Mouse (Mus musculus): ENCODE results near the gene Slc6a20b. TPM values are rescaled to one million over a fixed set of nuclear protein-coding genes. Genes with fewer than 3 reads are reported as not detected.

Slc6a20b gene
- polyA plus RNA-seq, 1 experiment from 2014 or later, result 0.45 TPM

DNA sequence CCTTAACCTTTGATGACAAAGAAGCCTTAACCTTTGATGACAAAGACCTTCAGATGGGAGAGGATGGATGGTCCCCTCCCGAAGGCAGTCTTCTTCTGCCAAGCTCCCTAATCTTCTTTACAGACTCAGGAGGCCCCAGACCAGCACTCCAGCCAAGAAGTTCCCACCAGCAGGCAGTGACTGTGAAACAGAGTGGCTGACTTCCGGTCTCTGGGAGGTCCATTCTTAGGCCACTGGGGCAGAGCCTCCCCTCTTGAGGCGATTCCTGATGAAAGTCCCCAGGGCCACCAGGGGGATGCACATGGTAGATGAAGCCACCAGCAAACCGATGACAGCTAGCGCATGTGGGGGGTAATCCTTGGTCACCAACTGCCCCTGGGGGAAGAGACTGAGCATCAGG is 4.4 kb upstream of the Slc6a20b start:
- H3K27me3 ChIP-seq (replicated peaks), result no peaks in the 10 kb centered on the region
- no peak overlapping the region for H3K4me3 ChIP-seq (replicated peaks)
- 75% methylated on average over 5 of the region's 5 CpGs for WGBS
- H3K4me1 ChIP-seq (replicated peaks), result no peaks in the 10 kb centered on the region
- H3K4me2 ChIP-seq (replicated peaks), result no peak overlapping the region
- ATAC-seq, result no peak
- H3K27ac ChIP-seq, result no peak overlapping the region
- no peaks in the 10 kb centered on the region for H3K9me3 ChIP-seq
- no peak overlapping the region for H3K9ac ChIP-seq
- no peaks in the 10 kb centered on the region for H3K36me3 ChIP-seq

DNA sequence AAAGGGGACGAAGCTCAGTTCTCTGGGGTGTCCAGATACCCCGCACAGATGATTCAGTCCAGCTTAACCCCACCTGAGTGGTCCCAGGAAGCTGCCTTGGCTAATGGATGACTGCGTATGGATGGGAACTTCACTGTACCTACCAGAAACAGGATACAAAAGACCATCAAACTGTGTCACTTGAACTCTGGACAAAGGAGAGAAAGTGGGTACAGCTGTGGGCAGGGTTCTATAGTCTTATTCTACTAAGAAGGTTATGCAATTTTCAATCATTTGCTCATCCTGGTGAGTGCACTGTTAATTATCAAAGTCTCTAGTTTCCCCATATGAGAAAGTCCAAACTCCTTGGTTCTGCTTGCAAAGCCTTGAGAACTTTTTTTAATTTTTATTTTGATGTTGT is 628 bp upstream of the Slc6a20b start:
- WGBS, result 85% methylated on average over 3 of the region's 3 CpGs
- Histone ChIP-seq H3K27ac (no peak overlapping the region), H3K9me3 (no peaks in the 10 kb centered on the region), H3K36me3 (no peaks in the 10 kb centered on the region), H3K4me1 (replicated peaks) (no peaks in the 10 kb centered on the region), H3K9ac (no peak overlapping the region), H3K4me2 (replicated peaks) (no peak overlapping the region), H3K4me3 (replicated peaks) (no peak overlapping the region), H3K27me3 (replicated peaks) (no peaks in the 10 kb centered on the region)
- no peak for ATAC-seq

DNA sequence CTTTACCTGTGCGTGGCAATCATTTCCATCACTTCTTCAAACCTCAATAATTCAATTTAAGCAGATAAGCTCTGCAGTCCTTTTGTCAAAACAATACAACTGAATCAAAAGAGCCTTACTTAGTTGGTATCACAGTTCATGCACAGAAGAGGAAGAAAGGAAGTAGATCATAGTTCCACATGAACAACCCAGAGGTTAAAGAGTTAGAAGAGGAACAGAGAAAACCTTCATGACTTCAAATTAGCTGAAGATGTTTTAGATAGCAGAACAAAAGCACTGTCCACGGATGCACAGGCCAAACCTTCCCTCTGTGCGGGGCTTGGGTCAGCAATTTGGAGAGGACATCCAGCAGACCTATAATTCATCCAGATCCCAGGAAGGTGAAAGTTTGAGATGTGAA is 699 bp downstream of the Slc6a20b start:
- ATAC-seq, result no peak
- no peak overlapping the region for H3K4me3 ChIP-seq (replicated peaks)
- H3K9ac ChIP-seq, result no peak overlapping the region
- no peaks in the 10 kb centered on the region for H3K36me3 ChIP-seq
- H3K27ac ChIP-seq, result no peak overlapping the region
- no peaks in the 10 kb centered on the region for H3K27me3 ChIP-seq (replicated peaks)
- H3K4me1 ChIP-seq (replicated peaks), result no peaks in the 10 kb centered on the region
- H3K4me2 ChIP-seq (replicated peaks), result no peak overlapping the region
- 78% methylated on average over 3 of the region's 3 CpGs for WGBS
- no peaks in the 10 kb centered on the region for H3K9me3 ChIP-seq

DNA sequence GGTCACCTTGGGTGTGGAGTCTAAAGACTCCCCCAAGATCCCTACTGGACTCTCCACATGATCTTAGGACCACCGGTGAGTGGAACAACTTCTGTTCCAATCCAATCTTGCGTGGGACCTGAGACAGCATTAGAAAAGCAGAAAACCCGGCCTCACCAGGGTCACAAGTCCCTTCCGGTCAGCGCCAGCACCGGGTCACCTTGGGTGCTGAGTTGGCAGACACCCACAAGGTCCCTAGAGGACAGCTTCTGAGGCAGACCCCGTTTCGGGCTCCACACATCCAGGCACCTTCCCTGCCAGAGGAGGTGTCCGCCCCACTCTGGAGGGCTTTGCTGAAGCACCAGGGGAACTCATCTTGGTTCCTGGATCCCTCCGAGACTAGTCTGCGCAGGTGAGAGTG is 6.5 kb downstream of the Slc6a20b start:
- WGBS, result 92% methylated on average over 11 of the region's 11 CpGs
- H3K36me3 ChIP-seq, result no peaks in the 10 kb centered on the region
- no peak overlapping the region for H3K9ac ChIP-seq
- H3K4me1 ChIP-seq (replicated peaks), result 0 out of 2 replicates have a peak, but pooled peaks cover 3% of the 10 kb centered on the region
- no peak overlapping the region for H3K27ac ChIP-seq
- H3K4me3 ChIP-seq (replicated peaks), result no peak overlapping the region
- no peak for ATAC-seq
- H3K27me3 ChIP-seq (replicated peaks), result no peaks in the 10 kb centered on the region
- no peak overlapping the region for H3K4me2 ChIP-seq (replicated peaks)
- H3K9me3 ChIP-seq, result no peaks in the 10 kb centered on the region

DNA sequence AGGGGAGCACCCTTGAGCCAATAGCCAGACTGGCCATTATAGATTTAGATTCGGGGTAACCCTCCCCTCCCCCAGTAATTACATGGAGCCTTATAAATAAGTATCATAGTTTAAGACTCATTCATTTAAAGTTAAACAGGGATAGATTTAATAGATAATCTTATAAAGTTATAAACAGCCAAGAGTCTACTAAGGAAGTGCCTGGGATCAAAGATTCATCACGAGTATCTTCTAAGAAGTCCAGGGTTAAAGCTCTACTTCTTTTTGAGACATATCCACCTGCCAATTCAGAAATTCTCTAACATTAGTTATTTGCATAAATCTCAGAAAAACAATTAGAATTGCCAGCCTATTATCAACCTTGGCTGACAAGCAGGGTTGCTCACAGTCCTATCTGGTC is 7.6 kb downstream of the Slc6a20b start:
- no peak overlapping the region for H3K9ac ChIP-seq
- H3K36me3 ChIP-seq, result no peaks in the 10 kb centered on the region
- no peak for ATAC-seq
- no peak overlapping the region for H3K4me3 ChIP-seq (replicated peaks)
- 0 out of 2 replicates have a peak, but pooled peaks cover 3% of the 10 kb centered on the region for H3K4me1 ChIP-seq (replicated peaks)
- no peaks in the 10 kb centered on the region for H3K9me3 ChIP-seq
- H3K27ac ChIP-seq, result no peak overlapping the region
- 81% methylated on average over 2 of the region's 2 CpGs for WGBS
- H3K4me2 ChIP-seq (replicated peaks), result no peak overlapping the region
- H3K27me3 ChIP-seq (replicated peaks), result no peaks in the 10 kb centered on the region

DNA sequence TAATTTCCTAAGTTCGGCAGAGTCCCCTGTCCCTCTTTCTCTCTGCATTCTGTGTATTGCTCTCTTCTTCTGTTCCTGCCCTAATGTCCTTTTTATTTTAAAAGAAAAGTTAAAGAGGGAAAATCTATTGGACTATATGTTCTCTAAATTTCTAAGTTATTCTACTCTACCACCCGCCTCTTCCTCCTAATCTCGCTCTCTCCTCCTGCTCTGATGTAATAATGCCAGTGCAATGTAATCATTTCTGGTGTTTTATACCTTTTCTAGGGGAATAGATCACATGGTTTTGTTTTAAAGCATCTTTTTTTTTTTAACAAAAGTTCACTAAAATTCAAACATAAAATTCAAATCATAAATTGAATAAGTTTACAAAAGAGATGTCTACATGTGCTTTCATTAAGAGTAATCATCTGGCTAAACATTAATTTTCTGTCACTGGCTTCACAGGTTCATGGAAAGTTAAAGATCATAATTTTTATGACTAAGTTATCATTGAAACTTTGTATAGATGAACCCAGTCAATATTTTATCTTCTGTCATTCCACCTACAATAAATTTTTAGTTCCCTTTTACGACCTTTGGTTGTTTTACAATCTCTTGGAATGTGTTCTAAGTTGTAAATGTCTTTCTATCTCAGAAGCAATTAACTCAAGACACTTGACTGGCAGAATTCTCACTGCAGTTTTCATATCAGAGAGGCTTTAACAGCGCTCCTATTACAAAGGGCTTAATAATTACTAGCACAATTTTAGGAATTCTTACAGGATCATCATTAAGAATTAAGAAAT is 11.9 kb downstream of the Slc6a20b start:
- peak; percentile 90 for ATAC-seq
- Histone ChIP-seq H3K4me3 (replicated peaks) (no peak overlapping the region), H3K36me3 (no peaks in the 10 kb centered on the region), H3K4me2 (replicated peaks) (no peak overlapping the region), H3K27ac (no peak overlapping the region), H3K9ac (no peak overlapping the region), H3K9me3 (no peaks in the 10 kb centered on the region), H3K27me3 (replicated peaks) (no peaks in the 10 kb centered on the region), H3K4me1 (replicated peaks) (0 out of 2 replicates have a peak, but pooled peaks cover 3% of the 10 kb centered on the region)
- WGBS, result 53% methylated on average over 5 of the region's 5 CpGs

- no peak overlapping the region for H3K4me3 ChIP-seq (replicated peaks)
- H3K36me3 ChIP-seq, result no peaks in the 10 kb centered on the region
- H3K9me3 ChIP-seq, result no peaks in the 10 kb centered on the region
- H3K9ac ChIP-seq, result no peak overlapping the region
- no peaks in the 10 kb centered on the region for H3K4me1 ChIP-seq (replicated peaks)
- no peaks in the 10 kb centered on the region for H3K27me3 ChIP-seq (replicated peaks)
- WGBS, result 69% methylated on average over 1 of the region's 1 CpGs
- no peak overlapping the region for H3K4me2 ChIP-seq (replicated peaks)
- H3K27ac ChIP-seq, result no peak overlapping the region
- ATAC-seq, result no peak
Observed at GRCm38 (mm10) chr9:123601529-123601928, 30.8 kb downstream of the Slc6a20b start.

- H3K27me3 ChIP-seq (replicated peaks), result no peaks in the 10 kb centered on the region
- 90% methylated on average over 2 of the region's 2 CpGs for WGBS
- H3K9ac ChIP-seq, result no peak overlapping the region
- H3K27ac ChIP-seq, result no peak overlapping the region
- no peak for ATAC-seq
- no peaks in the 10 kb centered on the region for H3K36me3 ChIP-seq
- no peak overlapping the region for H3K4me2 ChIP-seq (replicated peaks)
- no peaks in the 10 kb centered on the region for H3K4me1 ChIP-seq (replicated peaks)
- H3K9me3 ChIP-seq, result no peaks in the 10 kb centered on the region
- no peak overlapping the region for H3K4me3 ChIP-seq (replicated peaks)
Observed at GRCm38 (mm10) chr9:123597376-123597775, 35.0 kb downstream of the Slc6a20b start.

GRCm38 (mm10) chr9:123596910-123597309 is 35.5 kb downstream of the Slc6a20b start:
- H3K4me3 ChIP-seq (replicated peaks), result no peak overlapping the region
- WGBS, result 96% methylated on average over 2 of the region's 2 CpGs
- H3K4me2 ChIP-seq (replicated peaks), result no peak overlapping the region
- H3K27me3 ChIP-seq (replicated peaks), result no peaks in the 10 kb centered on the region
- H3K27ac ChIP-seq, result no peak overlapping the region
- H3K36me3 ChIP-seq, result no peaks in the 10 kb centered on the region
- H3K9me3 ChIP-seq, result no peaks in the 10 kb centered on the region
- H3K4me1 ChIP-seq (replicated peaks), result no peaks in the 10 kb centered on the region
- ATAC-seq, result no peak
- no peak overlapping the region for H3K9ac ChIP-seq

DNA sequence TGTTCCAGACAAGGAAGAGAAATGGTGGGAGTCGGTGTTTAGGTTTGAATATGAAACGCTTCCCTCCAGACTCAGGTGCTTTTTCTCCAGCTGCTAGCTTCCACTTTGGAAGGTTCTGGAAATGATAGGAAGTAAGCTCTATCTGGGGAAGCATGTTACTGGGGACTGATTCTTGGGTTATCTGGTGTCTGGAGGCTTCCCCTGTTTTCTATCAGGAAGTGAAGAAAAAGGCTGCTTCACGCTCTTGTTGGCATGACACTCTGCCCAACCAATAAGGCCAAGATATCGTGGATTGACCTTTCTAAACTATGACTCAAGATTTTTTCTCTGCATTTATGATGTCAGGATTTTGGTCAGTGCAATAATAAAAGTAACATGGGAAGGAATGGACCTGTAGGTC is 37.2 kb downstream of the Slc6a20b start:
- Histone ChIP-seq H3K4me1 (replicated peaks) (no peaks in the 10 kb centered on the region), H3K9ac (no peak overlapping the region), H3K9me3 (no peaks in the 10 kb centered on the region), H3K4me3 (replicated peaks) (no peak overlapping the region), H3K27me3 (replicated peaks) (no peaks in the 10 kb centered on the region), H3K27ac (no peak overlapping the region), H3K4me2 (replicated peaks) (no peak overlapping the region), H3K36me3 (no peaks in the 10 kb centered on the region)
- no peak for ATAC-seq
- 95% methylated on average over 4 of the region's 4 CpGs for WGBS

DNA sequence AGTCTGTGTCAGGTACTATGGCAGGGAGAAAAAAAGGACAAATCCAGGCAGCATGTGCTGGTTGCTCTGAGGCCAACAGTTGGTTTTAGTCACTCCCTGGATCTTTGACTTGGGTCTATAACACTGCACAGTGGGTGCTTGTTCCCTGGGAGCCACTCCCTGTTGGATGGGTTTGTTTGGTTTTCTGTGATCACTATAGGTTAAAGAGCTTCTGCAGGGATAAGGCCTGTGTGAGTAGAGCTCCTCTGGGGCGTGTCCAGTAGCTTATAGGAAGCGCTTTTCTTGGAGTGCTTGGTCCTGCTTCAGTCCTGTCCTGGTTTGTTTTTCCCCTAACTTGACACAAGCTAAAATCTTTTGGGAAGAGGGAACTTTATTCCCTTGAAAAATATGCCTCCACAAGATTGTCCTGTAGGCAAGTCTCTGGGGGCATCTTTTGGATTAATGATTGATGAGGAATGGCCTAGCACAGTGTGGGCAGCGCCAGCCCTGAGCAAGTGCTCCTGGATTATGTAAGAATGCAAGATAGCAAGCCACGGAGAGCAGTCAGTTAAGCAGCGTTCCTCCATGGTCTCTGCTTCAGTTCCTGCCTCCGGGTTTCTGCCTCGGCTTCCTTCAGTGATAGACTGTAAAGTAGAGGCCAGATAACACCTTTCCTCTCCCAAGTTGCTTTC is 43.0 kb downstream of the Slc6a20b start:
- 53% methylated on average over 7 of the region's 7 CpGs for WGBS
- Histone ChIP-seq H3K4me3 (replicated peaks) (no peak overlapping the region), H3K27ac (peak overlapping the region; percentile 4; the same call in 1 of the 2 replicates), H3K9ac (no peak overlapping the region), H3K36me3 (0 out of 2 replicates have a peak, but pooled peaks cover 3% of the 10 kb centered on the region), H3K9me3 (no peaks in the 10 kb centered on the region), H3K4me1 (replicated peaks) (no peaks in the 10 kb centered on the region), H3K4me2 (replicated peaks) (no peak overlapping the region), H3K27me3 (replicated peaks) (no peaks in the 10 kb centered on the region)
- ATAC-seq, result peak; percentile 98

DNA sequence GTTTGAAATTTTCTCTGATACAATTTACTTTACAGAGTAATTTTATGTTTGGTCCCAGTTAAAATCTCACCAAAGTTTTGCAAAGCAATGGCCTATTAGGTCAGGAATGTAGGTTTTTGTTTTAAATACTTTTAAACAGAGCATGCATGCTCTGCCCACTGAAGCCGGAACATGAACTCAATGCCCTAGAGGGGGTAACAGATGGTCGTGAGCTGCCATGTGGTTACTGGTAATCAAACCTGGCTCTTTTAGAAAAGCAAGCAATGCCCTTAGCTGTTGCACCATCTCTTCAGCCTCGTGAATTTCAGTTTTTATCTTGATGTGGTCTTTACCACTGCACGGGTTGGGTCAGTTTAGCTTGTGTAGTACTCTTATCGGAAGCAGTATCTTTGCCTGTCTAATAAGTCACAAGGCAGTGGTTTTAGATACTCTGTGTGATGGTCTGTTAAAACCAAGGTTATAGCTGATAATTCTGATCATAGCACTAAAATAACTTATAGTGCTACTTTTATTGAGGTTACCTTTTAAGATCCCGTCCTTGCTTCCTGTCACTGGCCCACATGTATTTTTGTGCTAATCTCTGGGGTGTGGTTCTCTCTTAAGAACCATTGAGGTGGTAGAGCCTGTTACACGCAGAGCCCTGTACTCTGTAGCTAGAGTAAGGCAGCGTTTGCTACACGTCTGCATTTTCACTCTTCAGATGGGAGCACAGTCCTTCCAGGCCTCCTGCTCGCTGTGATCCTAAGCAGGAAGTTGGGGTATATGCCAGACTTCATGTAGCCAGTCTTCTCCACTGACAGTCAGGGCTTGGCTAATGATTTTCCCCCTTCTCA is 54.8 kb downstream of the Slc6a20b start:
- H3K27me3 ChIP-seq (replicated peaks), result no peaks in the 10 kb centered on the region
- peak; percentile 63 for ATAC-seq

More for the DNA sequence above, 54.8 kb downstream of the Slc6a20b start:
- WGBS, result 77% methylated on average over 10 of the region's 10 CpGs
- H3K27ac ChIP-seq, result no peak overlapping the region
- H3K36me3 ChIP-seq, result 0 out of 2 replicates have a peak, but pooled peaks cover 5% of the 10 kb centered on the region
- H3K9me3 ChIP-seq, result no peaks in the 10 kb centered on the region
- no peak overlapping the region for H3K4me2 ChIP-seq (replicated peaks)
- no peaks in the 10 kb centered on the region for H3K4me1 ChIP-seq (replicated peaks)
- no peak overlapping the region for H3K4me3 ChIP-seq (replicated peaks)
- no peak overlapping the region for H3K9ac ChIP-seq
